ENCODE assay signal across 13 mouse cellular contexts in genomic region chr11:119637519-119637918, GRCm38 (mm10). TPM values are rescaled to one million over a fixed set of nuclear protein-coding genes. Genes with fewer than 3 reads are reported as not detected.
DNase-seq lines count a peak whose midpoint lies in the region; ATAC-seq and TF ChIP-seq lines count a peak whose summit lies in the region.
"Had no signal": no experiment of that assay in that cellular context is flagged by ENCODE, and none has a peak within 500 bp of the region (broad histone marks: within the 10 kb centered on the region; RNA-seq: fewer than 3 reads in every experiment).

No protein-coding gene starts in this region.

- no peaks in the 10 kb centered on the region for H3K9me3 ChIP-seq in kidney, postnatal 0 days (replicated peaks; ENCODE audit: low read length)
- no peaks in the 10 kb centered on the region for H3K9me3 ChIP-seq in megakaryocyte, embryonic 14.5 days
- H3K9me3 ChIP-seq: forebrain, embryonic 15.5 days; stomach, embryonic 15.5 days had no signal

- no peak overlapping the region for H3K4me2 ChIP-seq in kidney, postnatal 0 days (ENCODE audit: low read length)
- H3K4me2 ChIP-seq: forebrain, embryonic 15.5 days; stomach, embryonic 15.5 days had no signal

- TF ChIP-seq CTCF in kidney, postnatal 0 days (IDR thresholded peaks at IDR 0.05; ENCODE audit: low read depth): peak; percentile 64
- TF ChIP-seq CTCF in cortical plate, adult 2 months (IDR thresholded peaks at IDR 0.05; ENCODE audit: extremely low read depth, insufficient read depth, low read length): peak; percentile 44

- WGBS in kidney, postnatal 0 days: 37% methylated on average over 6 of the region's 6 CpGs

- 0 out of 2 replicates have a peak, but pooled peaks cover 8% of the 10 kb centered on the region for H3K4me1 ChIP-seq in kidney, postnatal 0 days (replicated peaks; ENCODE audit: insufficient read depth, low read length)
- H3K4me1 ChIP-seq in megakaryocyte, embryonic 14.5 days: peaks cover 49% of the 10 kb centered on the region
- H3K4me1 ChIP-seq in cortical plate, adult 2 months (ENCODE audit: control insufficient read depth, insufficient read depth, low read length): peaks cover 9% of the 10 kb centered on the region
- H3K4me1 ChIP-seq: stomach, embryonic 15.5 days had no signal

- H3K27ac ChIP-seq in kidney, postnatal 0 days: no peak overlapping the region
- no peak overlapping the region for H3K27ac ChIP-seq in cortical plate, adult 2 months (ENCODE audit: insufficient read depth, low read length)
- H3K27ac ChIP-seq: forebrain, embryonic 15.5 days; stomach, embryonic 15.5 days had no signal

- no peak overlapping the region for H3K4me3 ChIP-seq in kidney, postnatal 0 days (replicated peaks; ENCODE audit: low read depth, low read length)
- peak overlapping the region; percentile 5 for H3K4me3 ChIP-seq in megakaryocyte, embryonic 14.5 days (replicated peaks)
- no peak overlapping the region for H3K4me3 ChIP-seq in cortical plate, adult 2 months (ENCODE audit: insufficient read depth, low read length)
- H3K4me3 ChIP-seq: forebrain, embryonic 15.5 days; stomach, embryonic 15.5 days had no signal

- ATAC-seq in kidney, postnatal 0 days (replicated peaks; ENCODE audit: low FRiP score, low read depth): peak; percentile 59
- ATAC-seq in megakaryocyte, adult 5-6 weeks (ENCODE audit: poor library complexity, severe bottlenecking): no peak
- ATAC-seq: forebrain, embryonic 15.5 days had no signal

- TF ChIP-seq POLR2A in cortical plate, adult 2 months (IDR thresholded peaks at IDR 0.05; ENCODE audit: extremely low read depth, insufficient read depth, low read length): no peak

- H3K9ac ChIP-seq in kidney, postnatal 0 days (ENCODE audit: low read depth, low read length): no peak overlapping the region
- H3K9ac ChIP-seq: forebrain, embryonic 15.5 days; stomach, embryonic 15.5 days had no signal

- H3K27me3 ChIP-seq in kidney, postnatal 0 days (ENCODE audit: insufficient read depth, low read length): no peaks in the 10 kb centered on the region
- H3K27me3 ChIP-seq in megakaryocyte, embryonic 14.5 days (replicated peaks): peaks cover 2% of the 10 kb centered on the region
- H3K27me3 ChIP-seq: forebrain, embryonic 15.5 days; stomach, embryonic 15.5 days had no signal

- no peaks in the 10 kb centered on the region for H3K36me3 ChIP-seq in kidney, postnatal 0 days (ENCODE audit: insufficient read depth, low read length)
- no peaks in the 10 kb centered on the region for H3K36me3 ChIP-seq in megakaryocyte, embryonic 14.5 days (replicated peaks; ENCODE audit: low read length)
- H3K36me3 ChIP-seq: forebrain, embryonic 15.5 days; stomach, embryonic 15.5 days had no signal

- peak; percentile 53 to 63 for DNase-seq in cerebellum, postnatal 25 days
- no peak for DNase-seq in cerebellum, adult 11 months
- DNase-seq in kidney, postnatal 0 days (ENCODE audit: low spot score): peak; percentile 56
- DNase-seq in kidney, postnatal 36 days: no peak
- no peak for DNase-seq in urinary bladder, postnatal 4 days (ENCODE audit: low spot score in 2 of 2)
- DNase-seq: adrenal gland, postnatal 25 days; layer of hippocampus, postnatal 36 days; right cerebral cortex, adult 18-20 months had no signal

RNA-seq across cellular contexts. Expression of gene Rptor, which starts 34.8 kb away (rescaled TPM):
- polyA plus RNA-seq in kidney, postnatal 0 days (2015; fragmentation: Nextera tagmentation; extraction: Ambion mirVana): 6.8 and 7.1 TPM in 2 replicates
- 5.4 and 20.2 TPM in 2 replicates for polyA plus RNA-seq in megakaryocyte, embryonic 14.5 days (2012; ENCODE audit: insufficient read depth, low replicate concordance)
- 9.6 and 11.8 TPM in 2 replicates for total RNA-seq in megakaryocyte, adult 5-6 weeks (2015)
- total RNA-seq in megakaryocyte, adult 5-6 weeks (2017): 7.1 and 17.9 TPM in 2 replicates
- 35.2 and 36.0 TPM in 2 replicates for polyA plus RNA-seq in cortical plate, adult 2 months (2012; rRNA removed)

Comparison
In these comparisons a context has a peak if more than half of its experiments do, and no peak if none do; other contexts are left out.
1. DNase-seq: peak in cerebellum, postnatal 25 days (2 of 2) and kidney, postnatal 0 days (single experiment); none in cerebellum, adult 11 months (single experiment), kidney, postnatal 36 days (0 of 2) and urinary bladder, postnatal 4 days (0 of 2).